Mouse (Mus musculus) MEL (cell line): Measurements from ENCODE around the gene Zfp296. TPM values are rescaled to one million over a fixed set of nuclear protein-coding genes. Genes with fewer than 3 reads are reported as not detected.

Source experiments
- DNase-seq: peaks from one replicate; pipeline ENCODE4 v3.0.0; 2011; ENCODE audit warnings: low read depth, low spot score
- H3K27ac ChIP-seq: 2 replicates; pipeline ENCODE4 v1.5.1; 2012; ENCODE audit warnings: low read depth, mild to moderate bottlenecking, control low read depth, low read length, moderate library complexity; ENCODE audit not compliant: control insufficient read depth
- H3K27me3 ChIP-seq, 2 experiments: fragments of 150-350 bp in 1 of 2; sonication (generic) in 1 of 2; 2 replicates each; pipeline ENCODE4 v1.6.1; 2012; ENCODE audit warnings: low read length in 2 of 2, mild to moderate bottlenecking in 2 of 2, improper control_type of control experiment in 1 of 2, moderate library complexity in 1 of 2; ENCODE audit not compliant: insufficient read depth in 2 of 2, control insufficient read depth in 1 of 2
- H3K36me3 ChIP-seq, 2 experiments: 2 replicates each; pipeline ENCODE4 v1.6.1; 2012 to 2014; ENCODE audit warnings: low read length in 2 of 2, improper control_type of control experiment in 1 of 2, inconsistent platforms in 1 of 2, mild to moderate bottlenecking in 1 of 2; ENCODE audit not compliant: insufficient read depth in 2 of 2, control insufficient read depth in 1 of 2
- H3K4me1 ChIP-seq, 2 experiments: fragments of 150-350 bp in 1 of 2; sonication (generic) in 1 of 2; 2 replicates each; pipeline ENCODE4 v1.6.1; 2012; ENCODE audit warnings: low read length in 2 of 2, improper control_type of control experiment in 1 of 2, mild to moderate bottlenecking in 1 of 2; ENCODE audit not compliant: insufficient read depth in 2 of 2, control insufficient read depth in 1 of 2
- H3K4me3 ChIP-seq, 2 experiments: fragments of 150-350 bp in 1 of 2; sonication (generic) in 1 of 2; 2 replicates each; pipeline ENCODE4 v1.5.1; 2012; ENCODE audit warnings: low read depth in 2 of 2, low read length in 2 of 2, mild to moderate bottlenecking in 2 of 2, moderate library complexity in 2 of 2, control low read depth in 1 of 2, improper control_type of control experiment in 1 of 2; ENCODE audit not compliant: control insufficient read depth in 1 of 2, insufficient read depth in 1 of 2
- H3K79me2 ChIP-seq: 2 replicates; pipeline ENCODE4 v1.6.1; 2012; ENCODE audit warnings: mild to moderate bottlenecking, low read length, moderate library complexity; ENCODE audit not compliant: control insufficient read depth, poor library complexity, insufficient read depth
- H3K9ac ChIP-seq: 2 replicates; pipeline ENCODE4 v1.6.1; 2012; ENCODE audit warnings: low read depth, mild to moderate bottlenecking, control low read depth, low read length, moderate library complexity; ENCODE audit not compliant: control insufficient read depth, poor library complexity, severe bottlenecking
- H3K9me3 ChIP-seq: fragments of 150-350 bp; sonication (generic); replicated peaks from 2 replicates; pipeline ENCODE4 v1.6.1; 2012; ENCODE audit warnings: mild to moderate bottlenecking, low read length, improper control_type of control experiment, moderate library complexity; ENCODE audit not compliant: insufficient read depth
- BHLHE40 ChIP-seq: IDR thresholded peaks from 2 replicates; pipeline ENCODE4 v1.6.1; 2012; ENCODE audit warnings: low read depth, mild to moderate bottlenecking, inconsistent platforms, low read length, improper control_type of control experiment, borderline replicate concordance
- CHD1 ChIP-seq: IDR thresholded peaks from 2 replicates; pipeline ENCODE4 v1.6.1; 2012; ENCODE audit warnings: low read depth, mild to moderate bottlenecking, inconsistent platforms, low read length, improper control_type of control experiment
- CHD2 ChIP-seq: IDR thresholded peaks from 2 replicates; pipeline ENCODE4 v1.6.1; 2011; ENCODE audit warnings: low read length, improper control_type of control experiment
- CTCF ChIP-seq, 3 experiments: IDR thresholded peaks in 2 of 3; conservative IDR thresholded peaks in 1 of 3; 2 replicates each; pipeline ENCODE4 v1.5.1; 2011 to 2012; ENCODE audit warnings: low read length in 3 of 3, low read depth in 2 of 3, mild to moderate bottlenecking in 2 of 3, improper control_type of control experiment in 1 of 3, inconsistent platforms in 1 of 3, mixed read lengths in 1 of 3, moderate library complexity in 1 of 3; ENCODE audit not compliant: control insufficient read depth in 1 of 3, insufficient read depth in 1 of 3, poor library complexity in 1 of 3, severe bottlenecking in 1 of 3
- E2F4 ChIP-seq: IDR thresholded peaks from 2 replicates; pipeline ENCODE4 v1.6.1; 2011; ENCODE audit warnings: low read depth, low read length, improper control_type of control experiment, borderline replicate concordance
- EP300 ChIP-seq, 2 experiments: IDR thresholded peaks; 2 replicates each; pipeline ENCODE4 v1.6.1; 2011; ENCODE audit warnings: improper control_type of control experiment in 2 of 2, low read length in 2 of 2, low read depth in 1 of 2, mild to moderate bottlenecking in 1 of 2
- ETS1 ChIP-seq: IDR thresholded peaks from 2 replicates; pipeline ENCODE4 v1.6.1; 2012; ENCODE audit warnings: low read depth, mild to moderate bottlenecking, inconsistent platforms, low read length, improper control_type of control experiment, moderate library complexity
- GABPA ChIP-seq: IDR thresholded peaks from 2 replicates; pipeline ENCODE4 v1.6.1; 2012; ENCODE audit warnings: low read depth, mild to moderate bottlenecking, inconsistent platforms, low read length, improper control_type of control experiment, moderate library complexity
- GATA1 ChIP-seq: IDR thresholded peaks from 2 replicates; pipeline ENCODE4 v1.6.1; 2011; ENCODE audit warnings: low read depth, low read length, improper control_type of control experiment
- JUND ChIP-seq: IDR thresholded peaks from 2 replicates; pipeline ENCODE4 v1.6.1; 2011; ENCODE audit warnings: low read depth, mild to moderate bottlenecking, improper control_type of control experiment, low read length
- MEF2A ChIP-seq: IDR thresholded peaks from 2 replicates; pipeline ENCODE4 v1.6.1; 2014; ENCODE audit warnings: low read depth, mild to moderate bottlenecking, inconsistent platforms, low read length, improper control_type of control experiment; ENCODE audit not compliant: poor library complexity, insufficient replicate concordance, severe bottlenecking; ENCODE audit errors: extremely low read depth
- MYB ChIP-seq: IDR thresholded peaks from 2 replicates; pipeline ENCODE4 v1.6.1; 2011; ENCODE audit warnings: mild to moderate bottlenecking, low read depth, low read length, improper control_type of control experiment
- MYC ChIP-seq: IDR thresholded peaks from 2 replicates; pipeline ENCODE4 v1.6.1; 2011; ENCODE audit warnings: low read depth, mild to moderate bottlenecking, low read length, improper control_type of control experiment, moderate library complexity
- NRF1 ChIP-seq: IDR thresholded peaks from 2 replicates; pipeline ENCODE4 v1.6.1; 2014; ENCODE audit warnings: low read depth, mild to moderate bottlenecking, inconsistent platforms, low read length, improper control_type of control experiment, moderate library complexity; ENCODE audit not compliant: poor library complexity, insufficient read depth, severe bottlenecking
- POLR2A ChIP-seq, 2 experiments: IDR thresholded peaks; 2 replicates each; pipeline ENCODE4 v1.6.1; 2011 to 2012; ENCODE audit warnings: low read length in 2 of 2, mild to moderate bottlenecking in 2 of 2, control low read depth in 1 of 2, improper control_type of control experiment in 1 of 2, low read depth in 1 of 2, moderate library complexity in 1 of 2; ENCODE audit not compliant: control insufficient read depth in 1 of 2, insufficient read depth in 1 of 2, poor library complexity in 1 of 2
- POLR2AphosphoS2 ChIP-seq: IDR thresholded peaks from 2 replicates; pipeline ENCODE4 v1.6.1; 2011; ENCODE audit warnings: low read length, improper control_type of control experiment
- POLR2AphosphoS5 ChIP-seq: IDR thresholded peaks from 2 replicates; pipeline ENCODE4 v1.6.1; 2012; ENCODE audit warnings: low read depth, borderline replicate concordance, mild to moderate bottlenecking, inconsistent platforms, low read length, moderate library complexity, mixed read lengths
- SIN3A ChIP-seq: IDR thresholded peaks from 2 replicates; pipeline ENCODE4 v1.6.1; 2012; ENCODE audit warnings: low read length, improper control_type of control experiment, inconsistent platforms
- SMC3 ChIP-seq: IDR thresholded peaks from 2 replicates; pipeline ENCODE4 v1.6.1; 2011; ENCODE audit warnings: low read depth, low read length, improper control_type of control experiment
- USF1 ChIP-seq: IDR thresholded peaks from 2 replicates; pipeline ENCODE4 v1.6.1; 2014; ENCODE audit warnings: low read depth, mild to moderate bottlenecking, inconsistent platforms, low read length, improper control_type of control experiment, moderate library complexity
- USF2 ChIP-seq, 2 experiments: IDR thresholded peaks; 2 replicates each; pipeline ENCODE4 v1.6.1; 2011 to 2012; ENCODE audit warnings: improper control_type of control experiment in 2 of 2, low read length in 2 of 2, borderline replicate concordance in 1 of 2, inconsistent platforms in 1 of 2, low read depth in 1 of 2, mild to moderate bottlenecking in 1 of 2; ENCODE audit not compliant: insufficient read depth in 1 of 2
- ZKSCAN1 ChIP-seq: IDR thresholded peaks from 2 replicates; pipeline ENCODE4 v1.6.1; 2012; ENCODE audit warnings: low read depth, mild to moderate bottlenecking, inconsistent platforms, low read length, improper control_type of control experiment, moderate library complexity
- polyA plus RNA-seq, 2 experiments: library from polyadenylated mRNA; stranded (reverse) in 1 of 2; unstranded in 1 of 2; fragments of >175 nt in 1 of 2; fragments of >200 nt in 1 of 2; gene quantifications; 2 replicates each; pipeline versions ENCODE4 v1.2.1 to v1.2.4; 2012; ENCODE audit warnings: low replicate concordance in 2 of 2, low read depth in 1 of 2; ENCODE audit not compliant: insufficient read length in 2 of 2, insufficient read depth in 1 of 2, missing spikeins in 1 of 2
- total RNA-seq: library from RNA; depleted of rRNA; stranded (reverse); fragments of 300-350 nt; gene quantifications from 2 replicates; pipeline ENCODE4 v1.2.3, GENCODE M21; 2012

Gene Zfp296
- total and polyA plus RNA-seq, 3 experiments = 3.3 to 7.8 TPM; not detected in 1

- H3K9ac ChIP-seq = peak overlapping the region; percentile 98
- no peaks in the 10 kb centered on the region for H3K27me3 ChIP-seq
- H3K36me3 ChIP-seq = peaks cover 3 to 26% of the 10 kb centered on the region in 2 experiments; a peak in 3 of 4 replicates
- H3K4me3 ChIP-seq = peak overlapping the region; percentile 60 to 98
- DNase-seq = no peak
- no peaks in the 10 kb centered on the region for H3K9me3 ChIP-seq
- H3K79me2 ChIP-seq = peaks cover 56% of the 10 kb centered on the region
- peaks cover 9 to 34% of the 10 kb centered on the region in 2 experiments; a peak in 3 of 4 replicates for H3K4me1 ChIP-seq
- TF ChIP-seq GATA1 (no peak), POLR2AphosphoS2 (no peak), MEF2A (no peak), SIN3A (no peak), CHD1 (no peak), NRF1 (no peak), USF2 (IDR thresholded peaks at IDR 0.05; ENCODE audit: borderline replicate concordance in 1 of 2, insufficient read depth in 1 of 2, low read depth in 1 of 2, low read length in 2 of 2) (no peak), MYC (no peak), CHD2 (no peak), SMC3 (no peak), ZKSCAN1 (no peak), CTCF (IDR thresholded peaks at IDR 0.05 in 2 of 3, conservative IDR thresholded peaks at IDR 0.05 in 1 of 3; ENCODE audit: control insufficient read depth in 1 of 3, insufficient read depth in 1 of 3, low read depth in 2 of 3, low read length in 3 of 3, poor library complexity in 1 of 3, severe bottlenecking in 1 of 3) (no peak), ETS1 (no peak), POLR2AphosphoS5 (no peak), USF1 (no peak), E2F4 (no peak), MYB (no peak)
- no peak overlapping the region for H3K27ac ChIP-seq
Observed at GRCm38 (mm10) chr7:19560491-19561260, 16.4 kb upstream of the Zfp296 start.

- Histone ChIP-seq H3K27ac (peak overlapping the region; percentile 96), H3K9ac (peak overlapping the region; percentile 98), H3K27me3 (no peaks in the 10 kb centered on the region), H3K4me1 (peaks cover 9 to 36% of the 10 kb centered on the region in 2 experiments; a peak in 3 of 4 replicates), H3K4me3 (peak overlapping the region; percentile 60 to 98), H3K79me2 (peaks cover 53% of the 10 kb centered on the region), H3K9me3 (no peaks in the 10 kb centered on the region), H3K36me3 (peaks cover under 1 to 26% of the 10 kb centered on the region in 2 experiments; a peak in 2 of 4 replicates)
- TF ChIP-seq JUND (no peak), CHD2 (no peak), EP300 (IDR thresholded peaks at IDR 0.05; ENCODE audit: low read depth in 1 of 2, low read length in 2 of 2) (no peak), GABPA (no peak), POLR2AphosphoS5 (no peak), POLR2A (IDR thresholded peaks at IDR 0.05; ENCODE audit: control insufficient read depth in 1 of 2, insufficient read depth in 1 of 2, low read depth in 1 of 2, low read length in 2 of 2, poor library complexity in 1 of 2) (no peak), BHLHE40 (no peak), CHD1 (no peak), NRF1 (no peak)
- peak; percentile 49 for DNase-seq
Observed at GRCm38 (mm10) chr7:19561431-19561764, 15.7 kb upstream of the Zfp296 start.
